Mouse (Mus musculus): ENCODE results near the gene Fbxo8.

- 0 out of 2 replicates have a peak, but pooled peaks have one; percentile 2 for TF ChIP-seq POLR2A (IDR thresholded peaks at IDR 0.05; ENCODE audit: borderline replicate concordance, control insufficient read depth, low read depth, low read length)
- TF ChIP-seq CTCF (IDR thresholded peaks at IDR 0.05; ENCODE audit: control insufficient read depth, insufficient read depth, low read length), result no peak
These were observed 517 bp downstream of the Fbxo8 start for GRCm38 (mm10) chr8:56551361-56551852.

All from bone marrow, adult 2 months (tissue).